17 mouse cellular contexts compared by ENCODE assay signal in the genomic region with DNA sequence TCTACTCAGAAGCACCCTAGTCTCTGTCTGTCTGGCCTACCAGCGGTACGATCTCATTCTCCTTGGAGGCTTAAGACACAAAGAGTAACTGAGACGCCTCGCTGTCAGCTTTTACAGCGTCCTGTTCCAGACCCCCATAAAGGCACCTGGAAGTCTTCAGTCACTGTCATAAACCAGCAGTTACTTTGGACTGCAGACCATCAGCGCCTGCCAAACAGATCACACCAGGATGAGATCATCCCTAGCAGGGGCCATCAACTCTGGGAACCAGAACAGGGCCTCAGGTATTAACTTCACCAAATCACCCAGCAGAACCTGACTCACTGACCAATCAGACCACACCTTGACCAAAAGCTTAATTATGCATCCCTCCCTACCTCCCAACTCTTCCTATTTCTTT. TPM values are rescaled to one million over a fixed set of nuclear protein-coding genes. Genes with fewer than 3 reads are reported as not detected.
DNase-seq lines count a peak whose midpoint lies in the region; ATAC-seq and TF ChIP-seq lines count a peak whose summit lies in the region.
"Had no signal": no experiment of that assay in that cellular context is flagged by ENCODE, and none has a peak within 500 bp of the region (broad histone marks: within the 10 kb centered on the region; RNA-seq: fewer than 3 reads in every experiment).

No protein-coding gene starts in this region.

- H3K9me3 ChIP-seq in liver, embryonic 16.5 days (replicated peaks; ENCODE audit: control insufficient read depth, low read length) = no peaks in the 10 kb centered on the region
- no peaks in the 10 kb centered on the region for H3K9me3 ChIP-seq in liver, embryonic 12.5 days (replicated peaks)
- no peaks in the 10 kb centered on the region for H3K9me3 ChIP-seq in intestine, postnatal 0 days (ENCODE audit: control insufficient read depth)
- no peaks in the 10 kb centered on the region for H3K9me3 ChIP-seq in stomach, embryonic 16.5 days (replicated peaks; ENCODE audit: control insufficient read depth, low read length)
- H3K9me3 ChIP-seq in hindbrain, embryonic 16.5 days (ENCODE audit: control insufficient read depth, low read length) = no peaks in the 10 kb centered on the region
- H3K9me3 ChIP-seq: forebrain, embryonic 12.5 days had no signal

- H3K4me1 ChIP-seq in liver, embryonic 16.5 days (ENCODE audit: control insufficient read depth, low read depth, low read length) = no peaks in the 10 kb centered on the region; the same call in none of the 2 replicates
- peaks cover 12% of the 10 kb centered on the region; the same call in 1 of the 2 replicates for H3K4me1 ChIP-seq in liver, embryonic 12.5 days
- no peaks in the 10 kb centered on the region for H3K4me1 ChIP-seq in intestine, postnatal 0 days (replicated peaks; ENCODE audit: control insufficient read depth, insufficient read depth, low read length)
- no peaks in the 10 kb centered on the region for H3K4me1 ChIP-seq in stomach, embryonic 16.5 days (ENCODE audit: control insufficient read depth, insufficient read depth, low read length)
- H3K4me1 ChIP-seq in hindbrain, embryonic 16.5 days (ENCODE audit: control insufficient read depth, insufficient read depth, low read depth, low read length) = no peaks in the 10 kb centered on the region

- H3K27ac ChIP-seq in liver, embryonic 16.5 days (ENCODE audit: low read length) = 0 out of 2 replicates have a peak overlapping the region, but pooled peaks have one; percentile 9
- H3K27ac ChIP-seq in liver, embryonic 12.5 days = no peak overlapping the region
- H3K27ac ChIP-seq in intestine, postnatal 0 days (ENCODE audit: low read depth, low read length) = no peak overlapping the region
- H3K27ac ChIP-seq in stomach, embryonic 16.5 days (ENCODE audit: low read length) = no peak overlapping the region
- no peak overlapping the region for H3K27ac ChIP-seq in hindbrain, embryonic 16.5 days (ENCODE audit: low read depth, low read length)
- H3K27ac ChIP-seq: forebrain, embryonic 12.5 days; heart, adult 2 months; hindbrain, embryonic 14.5 days; layer of hippocampus, adult 2 months; liver, embryonic 14.5 days had no signal

- no peak overlapping the region for H3K9ac ChIP-seq in liver, embryonic 16.5 days (ENCODE audit: low read depth, low read length)
- no peak overlapping the region for H3K9ac ChIP-seq in liver, embryonic 12.5 days
- H3K9ac ChIP-seq in intestine, postnatal 0 days (ENCODE audit: low read depth, low read length) = peak overlapping the region; percentile 13; the same call in 1 of the 2 replicates
- H3K9ac ChIP-seq in stomach, embryonic 16.5 days (ENCODE audit: low read length) = no peak overlapping the region
- no peak overlapping the region for H3K9ac ChIP-seq in hindbrain, embryonic 16.5 days (ENCODE audit: low read depth, low read length)
- H3K9ac ChIP-seq: forebrain, embryonic 12.5 days; hindbrain, embryonic 14.5 days; liver, embryonic 14.5 days had no signal

- no peak for TF ChIP-seq CTCF in intestine, postnatal 0 days (IDR thresholded peaks at IDR 0.05; ENCODE audit: low read depth)

- no peak overlapping the region for H3K4me3 ChIP-seq in liver, embryonic 16.5 days (ENCODE audit: low read depth, low read length)
- no peak overlapping the region for H3K4me3 ChIP-seq in liver, embryonic 12.5 days
- H3K4me3 ChIP-seq in intestine, postnatal 0 days (ENCODE audit: low read depth, low read length) = no peak overlapping the region
- no peak overlapping the region for H3K4me3 ChIP-seq in stomach, embryonic 16.5 days (replicated peaks; ENCODE audit: low read length)
- no peak overlapping the region for H3K4me3 ChIP-seq in hindbrain, embryonic 16.5 days (ENCODE audit: low read length)
- H3K4me3 ChIP-seq: forebrain, embryonic 12.5 days; heart, adult 2 months; layer of hippocampus, adult 2 months had no signal

- H3K27me3 ChIP-seq in liver, embryonic 16.5 days (ENCODE audit: control insufficient read depth, insufficient read depth, low read depth, low read length) = no peaks in the 10 kb centered on the region
- H3K27me3 ChIP-seq in liver, embryonic 12.5 days (replicated peaks) = no peaks in the 10 kb centered on the region
- no peaks in the 10 kb centered on the region for H3K27me3 ChIP-seq in intestine, postnatal 0 days (replicated peaks; ENCODE audit: control insufficient read depth, insufficient read depth, low read length)
- H3K27me3 ChIP-seq in stomach, embryonic 16.5 days (ENCODE audit: control insufficient read depth, insufficient read depth, low read length) = no peaks in the 10 kb centered on the region
- no peaks in the 10 kb centered on the region for H3K27me3 ChIP-seq in hindbrain, embryonic 16.5 days (replicated peaks; ENCODE audit: control insufficient read depth, insufficient read depth, low read length)
- H3K27me3 ChIP-seq: forebrain, embryonic 12.5 days had no signal

- no peak overlapping the region for H3K4me2 ChIP-seq in liver, embryonic 16.5 days (ENCODE audit: low read depth, low read length)
- no peak overlapping the region for H3K4me2 ChIP-seq in liver, embryonic 12.5 days
- no peak overlapping the region for H3K4me2 ChIP-seq in intestine, postnatal 0 days (replicated peaks; ENCODE audit: low read depth)
- no peak overlapping the region for H3K4me2 ChIP-seq in stomach, embryonic 16.5 days (ENCODE audit: low read depth, low read length)
- no peak overlapping the region for H3K4me2 ChIP-seq in hindbrain, embryonic 16.5 days (ENCODE audit: low read length)
- H3K4me2 ChIP-seq: forebrain, embryonic 12.5 days; hindbrain, embryonic 14.5 days had no signal

- peaks cover 5% of the 10 kb centered on the region for H3K36me3 ChIP-seq in liver, embryonic 16.5 days (ENCODE audit: control insufficient read depth, insufficient read depth)
- peaks cover 61% of the 10 kb centered on the region for H3K36me3 ChIP-seq in liver, embryonic 12.5 days
- peaks cover 24% of the 10 kb centered on the region for H3K36me3 ChIP-seq in intestine, postnatal 0 days (ENCODE audit: control insufficient read depth, insufficient read depth)
- H3K36me3 ChIP-seq in stomach, embryonic 16.5 days (ENCODE audit: control insufficient read depth, insufficient read depth, low read length) = peaks cover 8% of the 10 kb centered on the region; the same call in 1 of the 2 replicates
- peaks cover 9% of the 10 kb centered on the region; the same call in 1 of the 2 replicates for H3K36me3 ChIP-seq in hindbrain, embryonic 16.5 days (ENCODE audit: control insufficient read depth, insufficient read depth, low read length)

- ATAC-seq in liver, embryonic 16.5 days (ENCODE audit: low read depth) = no peak
- ATAC-seq in liver, embryonic 12.5 days = no peak
- 0 out of 2 replicates have a peak, but pooled peaks have one; percentile 24 for ATAC-seq in intestine, postnatal 0 days
- ATAC-seq in stomach, embryonic 16.5 days (ENCODE audit: insufficient read depth, low FRiP score) = peak; percentile 65; the same call in 1 of the 2 replicates
- no peak for ATAC-seq in hindbrain, embryonic 16.5 days

- WGBS in liver, embryonic 16.5 days (ENCODE audit: insufficient replicate concordance) = 73% methylated on average over 6 of the region's 6 CpGs
- 78% methylated on average over 6 of the region's 6 CpGs for WGBS in liver, embryonic 12.5 days (ENCODE audit: insufficient replicate concordance)
- WGBS in intestine, postnatal 0 days = 33% methylated on average over 6 of the region's 6 CpGs
- 34% methylated on average over 6 of the region's 6 CpGs for WGBS in stomach, embryonic 16.5 days
- 68% methylated on average over 6 of the region's 6 CpGs for WGBS in hindbrain, embryonic 16.5 days

- peak; percentile 94 for DNase-seq in heart, adult 11 months
- DNase-seq in heart, adult 9 months (ENCODE audit: low spot score in 2 of 2) = no peak
- DNase-seq: cerebellum, adult 9-10 months; heart, adult 2 months; heart, postnatal 14 days; kidney, adult 9 months; lung, postnatal 14 days; thymus, postnatal 14 days had no signal

RNA-seq across cellular contexts. Expression of gene Wnt4, which starts 37.3 kb away (rescaled TPM):
- polyA plus RNA-seq in liver, embryonic 16.5 days (2015; fragmentation: Nextera tagmentation; extraction: Ambion mirVana) = 0.09 and 0.19 TPM in 2 replicates
- 0.58 and 1.0 TPM in 2 replicates for polyA plus RNA-seq in liver, embryonic 12.5 days (2016; fragmentation: Nextera tagmentation; extraction: Ambion mirVana)
- 2.1 and 2.4 TPM in 2 replicates for polyA plus RNA-seq in intestine, postnatal 0 days (2015; fragmentation: Nextera tagmentation; extraction: Ambion mirVana)
- polyA plus RNA-seq in stomach, embryonic 16.5 days (2015; fragmentation: Nextera tagmentation; extraction: Ambion mirVana) = 8.7 and 13.7 TPM in 2 replicates
- 1.2 and 1.9 TPM in 2 replicates for polyA plus RNA-seq in hindbrain, embryonic 16.5 days (2015; fragmentation: Nextera tagmentation; extraction: Ambion mirVana)

RNA-seq across cellular contexts. Expression of gene Cdc42, which starts 43.0 kb away (rescaled TPM):
- polyA plus RNA-seq in liver, embryonic 16.5 days (2015; fragmentation: Nextera tagmentation; extraction: Ambion mirVana) = 235 and 242 TPM in 2 replicates
- polyA plus RNA-seq in liver, embryonic 12.5 days (2016; fragmentation: Nextera tagmentation; extraction: Ambion mirVana) = 316 and 324 TPM in 2 replicates
- polyA plus RNA-seq in intestine, postnatal 0 days (2015; fragmentation: Nextera tagmentation; extraction: Ambion mirVana) = 461 and 471 TPM in 2 replicates
- 710 and 730 TPM in 2 replicates for polyA plus RNA-seq in stomach, embryonic 16.5 days (2015; fragmentation: Nextera tagmentation; extraction: Ambion mirVana)
- 975 and 1,060 TPM in 2 replicates for polyA plus RNA-seq in hindbrain, embryonic 16.5 days (2015; fragmentation: Nextera tagmentation; extraction: Ambion mirVana)

Comparison
In these comparisons a context has a peak if more than half of its experiments do, and no peak if none do; other contexts are left out.
1. ATAC-seq: peak in intestine, postnatal 0 days (single experiment) and stomach, embryonic 16.5 days (single experiment); none in liver, embryonic 16.5 days (single experiment), liver, embryonic 12.5 days (single experiment) and hindbrain, embryonic 16.5 days (single experiment).